Mouse (Mus musculus) common myeloid progenitor, adult 5-6 weeks (primary cell): ENCODE data around the gene Ccdc6. TPM values are rescaled to one million over a fixed set of nuclear protein-coding genes. Genes with fewer than 3 reads are reported as not detected.

Experiments used
- ATAC-seq: replicated peaks from 2 replicates; pipeline ENCODE4 v1.8.0; 2016; ENCODE audit warnings: low read depth, mild to moderate bottlenecking, moderate TSS enrichment, inconsistent platforms; ENCODE audit not compliant: poor library complexity, severe bottlenecking
- total RNA-seq: library from RNA; stranded (forward); fragments of 200-1000, 187-1606 nt; gene quantifications from 2 replicates; pipeline ENCODE4 v1.2.3, GENCODE M21; 2017

The Ccdc6 gene
- total RNA-seq, 1 experiment from 2014 or later, result 29.0 TPM

GRCm38 (mm10) chr10:70091876-70092462 is 5.0 kb upstream of the Ccdc6 start:
- ATAC-seq, result no peak

GRCm38 (mm10) chr10:70093782-70094181 is 3.1 kb upstream of the Ccdc6 start:
- no peak for ATAC-seq

- ATAC-seq, result peak; percentile 51
Observed at GRCm38 (mm10) chr10:70095031-70095470, 1.9 kb upstream of the Ccdc6 start.

- peak; percentile 3; the same call in 1 of the 2 replicates for ATAC-seq
Observed at GRCm38 (mm10) chr10:70095506-70096270, 1.2 kb upstream of the Ccdc6 start.

- ATAC-seq, result no peak
Observed at GRCm38 (mm10) chr10:70097291-70097901, 475 bp downstream of the Ccdc6 start.

- ATAC-seq, result peak; percentile 15; the same call in 1 of the 2 replicates
Observed at GRCm38 (mm10) chr10:70097911-70098569, 1.1 kb downstream of the Ccdc6 start.

- no peak for ATAC-seq
Observed at GRCm38 (mm10) chr10:70098626-70099025, 1.7 kb downstream of the Ccdc6 start.

GRCm38 (mm10) chr10:70099052-70099451 is 2.1 kb downstream of the Ccdc6 start:
- no peak for ATAC-seq

GRCm38 (mm10) chr10:70102086-70102485 is 5.2 kb downstream of the Ccdc6 start:
- ATAC-seq, result no peak

GRCm38 (mm10) chr10:70108016-70108415 is 11.1 kb downstream of the Ccdc6 start:
- ATAC-seq, result no peak

- peak; percentile 64 for ATAC-seq
Observed at GRCm38 (mm10) chr10:70109974-70110373, 13.1 kb downstream of the Ccdc6 start.

GRCm38 (mm10) chr10:70110815-70111214 is 13.9 kb downstream of the Ccdc6 start:
- no peak for ATAC-seq

- no peak for ATAC-seq
Observed at GRCm38 (mm10) chr10:70111643-70112042, 14.7 kb downstream of the Ccdc6 start.

GRCm38 (mm10) chr10:70114048-70114635 is 17.2 kb downstream of the Ccdc6 start:
- ATAC-seq, result no peak

- ATAC-seq, result no peak
Observed at GRCm38 (mm10) chr10:70116454-70116853, 19.5 kb downstream of the Ccdc6 start.

- no peak for ATAC-seq
Observed at GRCm38 (mm10) chr10:70119451-70119850, 22.5 kb downstream of the Ccdc6 start.

- ATAC-seq, result peak; percentile 51
Observed at GRCm38 (mm10) chr10:70119851-70120370, 23.0 kb downstream of the Ccdc6 start.

GRCm38 (mm10) chr10:70120671-70121405 is 23.9 kb downstream of the Ccdc6 start:
- peak; percentile 55 for ATAC-seq

GRCm38 (mm10) chr10:70121406-70121695 is 24.4 kb downstream of the Ccdc6 start:
- ATAC-seq, result peak; percentile 15; the same call in 1 of the 2 replicates
